13 mouse cellular contexts compared by ENCODE assay signal in the genomic region with DNA sequence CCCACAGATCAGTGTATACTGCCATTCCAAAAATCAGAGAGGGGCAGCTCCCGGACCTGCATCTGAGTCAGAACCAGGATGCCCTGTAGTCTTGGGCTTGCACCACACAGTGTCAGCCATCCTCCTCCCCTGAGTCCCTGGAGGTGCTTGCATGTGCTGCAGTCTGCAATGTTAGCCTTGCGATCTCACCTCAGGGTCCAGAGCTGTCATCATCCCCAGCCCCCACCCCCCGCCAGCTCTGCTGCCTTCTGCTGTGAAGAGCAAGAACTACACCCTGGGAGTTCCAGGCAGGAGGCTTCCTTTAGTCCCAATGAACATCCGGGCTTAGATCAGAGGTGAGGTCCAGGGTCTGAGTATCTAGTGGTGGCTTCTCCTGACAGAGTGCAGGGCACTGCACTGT. TPM values are rescaled to one million over a fixed set of nuclear protein-coding genes. Genes with fewer than 3 reads are reported as not detected.
DNase-seq lines count a peak whose midpoint lies in the region; ATAC-seq and TF ChIP-seq lines count a peak whose summit lies in the region.
"Had no signal": no experiment of that assay in that cellular context is flagged by ENCODE, and none has a peak within 500 bp of the region (broad histone marks: within the 10 kb centered on the region; RNA-seq: fewer than 3 reads in every experiment).

No protein-coding gene starts in this region.

- no peaks in the 10 kb centered on the region for H3K9me3 ChIP-seq in intestine, postnatal 0 days (ENCODE audit: control insufficient read depth)
- H3K9me3 ChIP-seq in intestine, embryonic 15.5 days = no peaks in the 10 kb centered on the region
- H3K9me3 ChIP-seq in lung, embryonic 14.5 days (ENCODE audit: low read depth, low read length) = no peaks in the 10 kb centered on the region
- H3K9me3 ChIP-seq: forebrain, embryonic 13.5 days; heart, embryonic 13.5 days; limb, embryonic 15.5 days had no signal

- TF ChIP-seq CTCF in intestine, postnatal 0 days (IDR thresholded peaks at IDR 0.05; ENCODE audit: low read depth) = peak; percentile 38; the same call in 1 of the 2 replicates
- TF ChIP-seq CTCF in lung, embryonic 14.5 days (IDR thresholded peaks at IDR 0.05; ENCODE audit: low read depth) = peak; percentile 14; the same call in 1 of the 2 replicates

- no peaks in the 10 kb centered on the region for H3K36me3 ChIP-seq in intestine, postnatal 0 days (ENCODE audit: control insufficient read depth, insufficient read depth)
- no peaks in the 10 kb centered on the region for H3K36me3 ChIP-seq in intestine, embryonic 15.5 days
- no peaks in the 10 kb centered on the region for H3K36me3 ChIP-seq in lung, embryonic 14.5 days (ENCODE audit: insufficient read depth)
- H3K36me3 ChIP-seq: heart, embryonic 13.5 days; limb, embryonic 15.5 days had no signal

- H3K27me3 ChIP-seq in intestine, postnatal 0 days (replicated peaks; ENCODE audit: control insufficient read depth, insufficient read depth, low read length) = no peaks in the 10 kb centered on the region
- H3K27me3 ChIP-seq in intestine, embryonic 15.5 days (replicated peaks) = no peaks in the 10 kb centered on the region
- no peaks in the 10 kb centered on the region for H3K27me3 ChIP-seq in lung, embryonic 14.5 days (ENCODE audit: insufficient read depth, low read length)
- H3K27me3 ChIP-seq: forebrain, embryonic 13.5 days had no signal

- H3K4me2 ChIP-seq in intestine, postnatal 0 days (replicated peaks; ENCODE audit: low read depth) = no peak overlapping the region
- no peak overlapping the region for H3K4me2 ChIP-seq in intestine, embryonic 15.5 days (replicated peaks)
- no peak overlapping the region for H3K4me2 ChIP-seq in lung, embryonic 14.5 days
- H3K4me2 ChIP-seq: forebrain, embryonic 13.5 days; heart, embryonic 13.5 days; limb, embryonic 15.5 days had no signal

- 23% methylated on average over 4 of the region's 4 CpGs for WGBS in intestine, postnatal 0 days
- WGBS in intestine, embryonic 15.5 days = 31% methylated on average over 4 of the region's 4 CpGs
- 11% methylated on average over 4 of the region's 4 CpGs for WGBS in lung, embryonic 14.5 days

- no peaks in the 10 kb centered on the region for H3K4me1 ChIP-seq in intestine, postnatal 0 days (replicated peaks; ENCODE audit: control insufficient read depth, insufficient read depth, low read length)
- H3K4me1 ChIP-seq in intestine, embryonic 15.5 days (replicated peaks) = no peaks in the 10 kb centered on the region
- no peaks in the 10 kb centered on the region for H3K4me1 ChIP-seq in lung, embryonic 14.5 days (ENCODE audit: insufficient read depth)

- H3K27ac ChIP-seq in intestine, postnatal 0 days (ENCODE audit: low read depth, low read length) = no peak overlapping the region
- no peak overlapping the region for H3K27ac ChIP-seq in intestine, embryonic 15.5 days
- no peak overlapping the region for H3K27ac ChIP-seq in lung, embryonic 14.5 days (ENCODE audit: low read depth)
- H3K27ac ChIP-seq: forebrain, embryonic 13.5 days; heart, embryonic 13.5 days; limb, embryonic 15.5 days had no signal

- DNase-seq in cerebellum, postnatal 10 days = peak; percentile 70 to 71
- DNase-seq in cerebellum, adult 11 months = no peak
- DNase-seq in lung, embryonic 14.5 days = no peak
- no peak for DNase-seq in lung, adult 18-20 months
- peak; percentile 38 for DNase-seq in NIH3T3 (ENCODE audit: low read depth)
- DNase-seq in adrenal gland, adult 2 months = no peak
- DNase-seq: thymus, adult 18-20 months had no signal

- no peak overlapping the region for H3K9ac ChIP-seq in intestine, postnatal 0 days (ENCODE audit: low read depth, low read length)
- no peak overlapping the region for H3K9ac ChIP-seq in intestine, embryonic 15.5 days
- no peak overlapping the region for H3K9ac ChIP-seq in lung, embryonic 14.5 days
- H3K9ac ChIP-seq: forebrain, embryonic 13.5 days; heart, embryonic 13.5 days; limb, embryonic 15.5 days had no signal

- H3K4me3 ChIP-seq in intestine, postnatal 0 days (ENCODE audit: low read depth, low read length) = no peak overlapping the region
- H3K4me3 ChIP-seq in intestine, embryonic 15.5 days (replicated peaks) = no peak overlapping the region
- no peak overlapping the region for H3K4me3 ChIP-seq in lung, embryonic 14.5 days (ENCODE audit: low read depth, low read length)
- H3K4me3 ChIP-seq: forebrain, embryonic 13.5 days; heart, embryonic 13.5 days; limb, embryonic 15.5 days had no signal

- no peak for ATAC-seq in intestine, postnatal 0 days
- no peak for ATAC-seq in intestine, embryonic 15.5 days
- no peak for ATAC-seq in lung, embryonic 14.5 days (ENCODE audit: insufficient read depth)
- ATAC-seq: activated CD4-positive, CD25-positive, alpha-beta regulatory T cell, adult 4 months; forebrain, embryonic 13.5 days had no signal

RNA-seq across cellular contexts. Expression of a gene that starts 46.2 kb away (rescaled TPM):
- 9.9 and 10.1 TPM in 2 replicates for polyA plus RNA-seq in intestine, postnatal 0 days (2015; fragmentation: Nextera tagmentation; extraction: Ambion mirVana)
- 10.9 and 12.2 TPM in 2 replicates for polyA plus RNA-seq in intestine, embryonic 15.5 days (2015; fragmentation: Nextera tagmentation; extraction: Ambion mirVana)
- polyA plus RNA-seq in lung, embryonic 14.5 days (2014; fragmentation: Nextera tagmentation; extraction: Ambion mirVana) = 18.1 and 20.4 TPM in 2 replicates
- total RNA-seq in adrenal gland, adult 2 months (2021) = 10 to 100 TPM; 53.3 to 56.3 TPM
- 152 and 185 TPM in 2 replicates for polyA plus RNA-seq in adrenal gland, adult 2 months (2012; rRNA removed)

Comparison
In these comparisons a context has a peak if more than half of its experiments do, and no peak if none do; other contexts are left out.
1. DNase-seq: peak in cerebellum, postnatal 10 days (2 of 2) and NIH3T3 (single experiment); none in cerebellum, adult 11 months (single experiment), lung, embryonic 14.5 days (single experiment), lung, adult 18-20 months (0 of 2) and adrenal gland, adult 2 months (single experiment).